Mouse (Mus musculus): ENCODE measurements around the gene Moap1. TPM values are rescaled to one million over a fixed set of nuclear protein-coding genes. Genes with fewer than 3 reads are reported as not detected.
A peak's percentile ranks its signal among the peaks of the same experiment; 100 is the strongest.

Moap1 gene
- polyA plus RNA-seq, 1 experiment from 2014 or later = 33.9 TPM

DNA sequence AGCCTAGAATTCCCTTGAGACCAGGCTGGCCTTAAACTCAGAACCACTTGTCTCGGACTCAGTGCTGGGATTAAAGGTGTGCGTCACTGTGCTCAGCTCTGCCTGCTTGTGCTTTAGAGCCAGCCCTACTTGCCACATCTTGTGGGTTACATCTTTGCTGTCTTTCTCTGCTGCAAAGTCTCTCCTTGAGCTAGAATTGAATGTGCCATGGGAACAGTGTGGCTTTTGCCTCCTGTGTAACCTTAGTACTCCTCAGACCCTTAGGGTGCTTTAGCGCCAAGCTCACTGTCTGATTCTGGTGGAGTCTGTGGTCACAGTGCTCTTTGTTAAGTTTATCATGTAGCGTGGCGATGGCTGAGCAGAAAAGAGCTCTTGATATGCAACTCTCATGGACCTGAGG lies 29.2 kb upstream of the Moap1 start:
- no peak overlapping the region for H3K4me3 ChIP-seq (ENCODE audit: low read depth, low read length)
- H3K27ac ChIP-seq (replicated peaks; ENCODE audit: low read depth, low read length) = no peak overlapping the region
- WGBS = 96% methylated on average over 5 of the region's 5 CpGs
- no peak for DNase-seq (ENCODE audit: low spot score)
- H3K36me3 ChIP-seq (ENCODE audit: control insufficient read depth, insufficient read depth, low read length) = peaks cover 25% of the 10 kb centered on the region
- H3K27me3 ChIP-seq (ENCODE audit: control insufficient read depth, insufficient read depth, low read length) = no peaks in the 10 kb centered on the region
- H3K9me3 ChIP-seq (ENCODE audit: control insufficient read depth, low read length) = no peaks in the 10 kb centered on the region
- no peak overlapping the region for H3K9ac ChIP-seq (ENCODE audit: low read length)
- no peak for ATAC-seq (ENCODE audit: insufficient number of reproducible peaks, low FRiP score, low TSS enrichment, low read depth)
- no peaks in the 10 kb centered on the region for H3K4me1 ChIP-seq (ENCODE audit: control insufficient read depth, insufficient read depth, low read length)
- H3K4me2 ChIP-seq (ENCODE audit: low read depth, severe bottlenecking) = no peak overlapping the region

GRCm38 (mm10) chr12:102771601-102772000 lies 28.1 kb upstream of the Moap1 start:
- 96% methylated on average over 8 of the region's 8 CpGs for WGBS
- no peak overlapping the region for H3K4me2 ChIP-seq (ENCODE audit: low read depth, severe bottlenecking)

GRCm38 (mm10) chr12:102769000-102769399 lies 25.5 kb upstream of the Moap1 start:
- H3K9ac ChIP-seq (ENCODE audit: low read length) = no peak overlapping the region
- no peak overlapping the region for H3K4me3 ChIP-seq (ENCODE audit: low read depth, low read length)
- DNase-seq (ENCODE audit: low spot score) (no peak), ATAC-seq (ENCODE audit: insufficient number of reproducible peaks, low FRiP score, low TSS enrichment, low read depth) (no peak)
- H3K4me2 ChIP-seq (ENCODE audit: low read depth, severe bottlenecking) = no peak overlapping the region
- H3K4me1 ChIP-seq (ENCODE audit: control insufficient read depth, insufficient read depth, low read length) = no peaks in the 10 kb centered on the region
- H3K27ac ChIP-seq (replicated peaks; ENCODE audit: low read depth, low read length) = no peak overlapping the region
- no peaks in the 10 kb centered on the region for H3K27me3 ChIP-seq (ENCODE audit: control insufficient read depth, insufficient read depth, low read length)
- H3K36me3 ChIP-seq (ENCODE audit: control insufficient read depth, insufficient read depth, low read length) = peaks cover 19% of the 10 kb centered on the region
- 94% methylated on average over 4 of the region's 4 CpGs for WGBS
- H3K9me3 ChIP-seq (ENCODE audit: control insufficient read depth, low read length) = no peaks in the 10 kb centered on the region

More at GRCm38 (mm10) chr12:102771601-102772000, 28.1 kb upstream of the Moap1 start:
- no peaks in the 10 kb centered on the region for H3K9me3 ChIP-seq (ENCODE audit: control insufficient read depth, low read length)
- no peak overlapping the region for H3K4me3 ChIP-seq (ENCODE audit: low read depth, low read length)
- peaks cover 23% of the 10 kb centered on the region for H3K36me3 ChIP-seq (ENCODE audit: control insufficient read depth, insufficient read depth, low read length)
- H3K9ac ChIP-seq (ENCODE audit: low read length) = no peak overlapping the region
- ATAC-seq (ENCODE audit: insufficient number of reproducible peaks, low FRiP score, low TSS enrichment, low read depth) (no peak), DNase-seq (ENCODE audit: low spot score) (no peak)
- H3K27me3 ChIP-seq (ENCODE audit: control insufficient read depth, insufficient read depth, low read length) = no peaks in the 10 kb centered on the region
- no peaks in the 10 kb centered on the region for H3K4me1 ChIP-seq (ENCODE audit: control insufficient read depth, insufficient read depth, low read length)
- no peak overlapping the region for H3K27ac ChIP-seq (replicated peaks; ENCODE audit: low read depth, low read length)

DNA sequence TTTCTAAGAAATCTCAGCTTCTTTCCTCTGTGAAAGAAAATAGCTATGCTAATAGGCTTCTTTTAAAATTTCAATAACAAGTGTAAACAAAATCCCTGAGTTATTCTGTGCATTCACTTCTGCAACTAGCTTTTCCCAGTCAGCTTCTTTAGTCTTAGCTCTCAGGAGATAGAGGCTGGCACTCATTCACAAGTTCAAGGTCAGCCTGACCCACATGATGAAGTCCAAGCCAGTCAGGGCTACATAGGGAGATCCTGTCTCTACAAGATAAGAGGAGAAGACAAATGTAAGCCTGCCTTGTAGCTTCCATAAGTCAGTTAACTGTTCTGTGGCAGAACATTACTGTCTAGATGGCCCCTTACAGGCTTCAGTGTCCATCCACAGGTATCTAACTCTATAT lies 20.2 kb upstream of the Moap1 start:
- Histone ChIP-seq H3K9ac (ENCODE audit: low read length) (no peak overlapping the region), H3K4me3 (ENCODE audit: low read depth, low read length) (no peak overlapping the region), H3K36me3 (ENCODE audit: control insufficient read depth, insufficient read depth, low read length) (peaks cover 2% of the 10 kb centered on the region; the same call in 1 of the 2 replicates), H3K27me3 (ENCODE audit: control insufficient read depth, insufficient read depth, low read length) (no peaks in the 10 kb centered on the region), H3K4me2 (ENCODE audit: low read depth, severe bottlenecking) (no peak overlapping the region), H3K9me3 (ENCODE audit: control insufficient read depth, low read length) (no peaks in the 10 kb centered on the region), H3K27ac (replicated peaks; ENCODE audit: low read depth, low read length) (no peak overlapping the region), H3K4me1 (ENCODE audit: control insufficient read depth, insufficient read depth, low read length) (peaks cover 6% of the 10 kb centered on the region; the same call in 1 of the 2 replicates)
- DNase-seq (ENCODE audit: low spot score) = no peak
- ATAC-seq (ENCODE audit: insufficient number of reproducible peaks, low FRiP score, low TSS enrichment, low read depth) = no peak

- DNase-seq (ENCODE audit: low spot score) = no peak
Measured at GRCm38 (mm10) chr12:102761668-102762067, 18.2 kb upstream of the Moap1 start.

GRCm38 (mm10) chr12:102758936-102759335 lies 15.5 kb upstream of the Moap1 start:
- H3K27ac ChIP-seq (replicated peaks; ENCODE audit: low read depth, low read length) = no peak overlapping the region
- H3K4me1 ChIP-seq (ENCODE audit: control insufficient read depth, insufficient read depth, low read length) = peaks cover 6% of the 10 kb centered on the region; the same call in 1 of the 2 replicates
- 2% methylated on average over 5 of the region's 5 CpGs for WGBS
- H3K9me3 ChIP-seq (ENCODE audit: control insufficient read depth, low read length) = no peaks in the 10 kb centered on the region
- peak overlapping the region; percentile 71 for H3K4me2 ChIP-seq (ENCODE audit: low read depth, severe bottlenecking)
- H3K9ac ChIP-seq (ENCODE audit: low read length) = peak overlapping the region; percentile 73
- H3K27me3 ChIP-seq (ENCODE audit: control insufficient read depth, insufficient read depth, low read length) = no peaks in the 10 kb centered on the region
- H3K36me3 ChIP-seq (ENCODE audit: control insufficient read depth, insufficient read depth, low read length) = peaks cover 2% of the 10 kb centered on the region; the same call in 1 of the 2 replicates
- DNase-seq (ENCODE audit: low spot score) (no peak), ATAC-seq (ENCODE audit: insufficient number of reproducible peaks, low FRiP score, low TSS enrichment, low read depth) (no peak)
- peak overlapping the region; percentile 73 for H3K4me3 ChIP-seq (ENCODE audit: low read depth, low read length)

More at GRCm38 (mm10) chr12:102761668-102762067, 18.2 kb upstream of the Moap1 start:
- H3K4me1 ChIP-seq (ENCODE audit: control insufficient read depth, insufficient read depth, low read length) = peaks cover 6% of the 10 kb centered on the region; the same call in 1 of the 2 replicates
- no peak overlapping the region for H3K27ac ChIP-seq (replicated peaks; ENCODE audit: low read depth, low read length)
- 89% methylated on average over 3 of the region's 3 CpGs for WGBS
- H3K36me3 ChIP-seq (ENCODE audit: control insufficient read depth, insufficient read depth, low read length) = peaks cover 2% of the 10 kb centered on the region; the same call in 1 of the 2 replicates
- no peaks in the 10 kb centered on the region for H3K27me3 ChIP-seq (ENCODE audit: control insufficient read depth, insufficient read depth, low read length)
- H3K9ac ChIP-seq (ENCODE audit: low read length) = no peak overlapping the region
- no peaks in the 10 kb centered on the region for H3K9me3 ChIP-seq (ENCODE audit: control insufficient read depth, low read length)
- ATAC-seq (ENCODE audit: insufficient number of reproducible peaks, low FRiP score, low TSS enrichment, low read depth) = no peak
- no peak overlapping the region for H3K4me2 ChIP-seq (ENCODE audit: low read depth, severe bottlenecking)
- H3K4me3 ChIP-seq (ENCODE audit: low read depth, low read length) = no peak overlapping the region

DNA sequence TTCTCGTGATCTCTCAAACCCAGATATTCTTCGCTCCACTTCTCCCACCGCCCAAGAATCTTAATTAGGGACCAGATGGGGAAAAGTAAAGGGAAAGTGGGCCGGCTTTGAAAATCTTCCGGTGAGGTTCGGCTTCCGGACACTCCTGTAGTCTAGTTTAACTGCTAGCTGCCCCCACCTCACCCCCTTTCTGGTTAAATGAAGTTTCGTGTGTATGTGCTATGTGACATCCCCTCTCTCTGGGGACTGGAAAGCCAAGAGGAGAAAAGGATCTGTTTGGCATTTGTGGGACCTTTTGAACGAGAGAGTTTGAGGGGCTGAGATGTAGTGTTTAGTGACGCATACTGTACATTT lies 14.9 kb upstream of the Moap1 start, which contains the start of gene Gm20604:
Gene Gm20604 (minus strand): TSS at position 270 of the 354 bp plus-strand sequence.
- H3K36me3 ChIP-seq (ENCODE audit: control insufficient read depth, insufficient read depth, low read length) = no peaks in the 10 kb centered on the region
- no peak for ATAC-seq (ENCODE audit: insufficient number of reproducible peaks, low FRiP score, low TSS enrichment, low read depth)
- no peak for DNase-seq (ENCODE audit: low spot score)

GRCm38 (mm10) chr12:102757689-102758402 lies 14.4 kb upstream of the Moap1 start, which contains the start of the genes Gm28051, Gon7 and Ubr7:
Gene Gm28051 (minus strand): TSS chr12:102757765.
Gene Gon7 (minus strand): TSS chr12:102757803.
Gene Ubr7 (plus strand): TSS chr12:102757967.
- peak within 1 kb of the TSS; percentile 73 for H3K4me3 ChIP-seq (ENCODE audit: low read depth, low read length)
- H3K27me3 ChIP-seq (ENCODE audit: control insufficient read depth, insufficient read depth, low read length) = no peaks in the 10 kb centered on the region
- H3K9ac ChIP-seq (ENCODE audit: low read length) = peak within 1 kb of the TSS; percentile 82
- no peaks in the 10 kb centered on the region for H3K36me3 ChIP-seq (ENCODE audit: control insufficient read depth, insufficient read depth, low read length)
- peak; percentile 95 for ATAC-seq (ENCODE audit: insufficient number of reproducible peaks, low FRiP score, low TSS enrichment, low read depth)
- H3K27ac ChIP-seq (replicated peaks; ENCODE audit: low read depth, low read length) = peak within 1 kb of the TSS; percentile 63
- peak; percentile 97 for DNase-seq (ENCODE audit: low spot score)
- no peaks in the 10 kb centered on the region for H3K9me3 ChIP-seq (ENCODE audit: control insufficient read depth, low read length)
- peak within 1 kb of the TSS; percentile 71 for H3K4me2 ChIP-seq (ENCODE audit: low read depth, severe bottlenecking)
- H3K4me1 ChIP-seq (ENCODE audit: control insufficient read depth, insufficient read depth, low read length) = peaks cover 6% of the 10 kb centered on the region; the same call in 1 of the 2 replicates
- under 1% methylated on average over 71 of the region's 73 CpGs for WGBS

More for the DNA sequence above, 14.9 kb upstream of the Moap1 start, which contains the start of gene Gm20604:
- WGBS = 1% methylated on average over 10 of the region's 10 CpGs
- H3K9ac ChIP-seq (ENCODE audit: low read length) = peak within 1 kb of the TSS; percentile 82
- no peaks in the 10 kb centered on the region for H3K27me3 ChIP-seq (ENCODE audit: control insufficient read depth, insufficient read depth, low read length)
- H3K4me3 ChIP-seq (ENCODE audit: low read depth, low read length) = peak within 1 kb of the TSS; percentile 73
- peak within 1 kb of the TSS; percentile 63 for H3K27ac ChIP-seq (replicated peaks; ENCODE audit: low read depth, low read length)
- H3K9me3 ChIP-seq (ENCODE audit: control insufficient read depth, low read length) = no peaks in the 10 kb centered on the region
- H3K4me1 ChIP-seq (ENCODE audit: control insufficient read depth, insufficient read depth, low read length) = peaks cover 6% of the 10 kb centered on the region; the same call in 1 of the 2 replicates
- peak within 1 kb of the TSS; percentile 71 for H3K4me2 ChIP-seq (ENCODE audit: low read depth, severe bottlenecking)

Measured in limb, embryonic 11.5 days (tissue).